Mouse (Mus musculus): ENCODE measurements at regions not wholly inside any gene's neighbourhood (a gene's known extent, or its start where the extent isn't known, plus 50 kb on each side); places are given as distances from the start of the nearest gene placed in this dataset.

DNA sequence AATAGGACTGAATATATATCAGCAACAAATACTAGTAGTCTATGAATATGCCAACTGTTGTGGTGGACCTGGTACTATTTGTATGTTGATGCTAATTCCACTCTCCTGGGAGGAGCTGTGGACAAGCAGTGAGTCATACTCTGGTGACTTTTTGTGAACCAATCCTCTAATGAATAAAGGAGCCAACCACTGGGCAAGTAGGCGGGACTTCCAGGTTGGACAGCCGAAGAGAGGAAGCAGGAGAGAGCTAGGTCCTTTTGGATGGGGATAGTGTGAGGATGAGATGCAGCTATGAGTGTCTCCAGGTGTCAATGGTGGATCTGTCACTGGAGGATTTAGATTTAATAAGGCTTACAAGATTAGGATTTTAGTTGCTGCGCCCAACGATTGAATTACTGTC lies 64.8 kb upstream of the Med14 start:
- no peak for TF ChIP-seq POLR2A (IDR thresholded peaks at IDR 0.05; ENCODE audit: low read depth, low read length)
- no peak for TF ChIP-seq CTCF (IDR thresholded peaks at IDR 0.05; ENCODE audit: borderline replicate concordance, insufficient read depth, low read length)
